Mouse (Mus musculus) urinary bladder, adult 18-20 months (tissue): ENCODE results near the gene Ctnna2.
A peak's percentile ranks its signal among the peaks of the same experiment; 100 is the strongest.

Source experiments
- DNase-seq, 2 experiments: peaks; one replicate each; pipeline ENCODE4 v3.0.0; 2022; ENCODE audit warnings: low spot score in 2 of 2, mixed read lengths in 2 of 2

Ctnna2 gene

GRCm38 (mm10) chr6:77265163-77265562, 714.3 kb downstream of the Ctnna2 start:
- no peak for DNase-seq

GRCm38 (mm10) chr6:77257358-77258105, 722.0 kb downstream of the Ctnna2 start:
- DNase-seq = no peak

GRCm38 (mm10) chr6:77256348-77256747, 723.2 kb downstream of the Ctnna2 start:
- no peak for DNase-seq

- DNase-seq = no peak
These were observed 726.0 kb downstream of the Ctnna2 start for GRCm38 (mm10) chr6:77253480-77253879.

GRCm38 (mm10) chr6:77243541-77244231, 735.8 kb downstream of the Ctnna2 start:
- no peak for DNase-seq

- DNase-seq = peak in 1 of 2 experiments; percentile 9
These were observed 736.7 kb downstream of the Ctnna2 start, which contains the start of gene Lrrtm1 for GRCm38 (mm10) chr6:77242601-77243406. TSS of gene Lrrtm1 (plus strand) at chr6:77242689.

- DNase-seq = no peak
These were observed 739.1 kb downstream of the Ctnna2 start for GRCm38 (mm10) chr6:77240426-77240825.

- no peak for DNase-seq
These were observed 756.5 kb downstream of the Ctnna2 start for GRCm38 (mm10) chr6:77222849-77223638.

GRCm38 (mm10) chr6:77220776-77221175, 758.7 kb downstream of the Ctnna2 start:
- DNase-seq = no peak

- no peak for DNase-seq
These were observed 760.6 kb downstream of the Ctnna2 start for GRCm38 (mm10) chr6:77218875-77219274.

- DNase-seq = no peak
These were observed 764.2 kb downstream of the Ctnna2 start for GRCm38 (mm10) chr6:77215322-77215721.

- DNase-seq = no peak
These were observed 765.6 kb downstream of the Ctnna2 start for GRCm38 (mm10) chr6:77213757-77214409.

GRCm38 (mm10) chr6:77209929-77210328, 769.6 kb downstream of the Ctnna2 start:
- DNase-seq = no peak

GRCm38 (mm10) chr6:77209183-77209582, 770.3 kb downstream of the Ctnna2 start:
- DNase-seq = no peak

GRCm38 (mm10) chr6:77199375-77199774, 780.1 kb downstream of the Ctnna2 start:
- DNase-seq = no peak

- DNase-seq = no peak
These were observed 782.8 kb downstream of the Ctnna2 start for GRCm38 (mm10) chr6:77196650-77197049.

GRCm38 (mm10) chr6:77191635-77192034, 787.9 kb downstream of the Ctnna2 start:
- DNase-seq = no peak

GRCm38 (mm10) chr6:77188628-77189027, 790.9 kb downstream of the Ctnna2 start:
- DNase-seq = no peak

- no peak for DNase-seq
These were observed 793.7 kb downstream of the Ctnna2 start for GRCm38 (mm10) chr6:77185751-77186150.

- no peak for DNase-seq
These were observed 794.6 kb downstream of the Ctnna2 start for GRCm38 (mm10) chr6:77184896-77185295.

GRCm38 (mm10) chr6:77175764-77176163, 803.7 kb downstream of the Ctnna2 start:
- no peak for DNase-seq
